Mouse (Mus musculus) lung, adult 2 months (tissue): Measurements from ENCODE around the gene Pigt. TPM values are rescaled to one million over a fixed set of nuclear protein-coding genes. Genes with fewer than 3 reads are reported as not detected.

Experiments
- DNase-seq: peaks from one replicate; pipeline ENCODE4 v3.0.0; 2022
- H3K4me1 ChIP-seq: fragments of 200-500 bp; 2 replicates; pipeline ENCODE4 v1.6.1; 2011; ENCODE audit warnings: low read length; ENCODE audit not compliant: control insufficient read depth, insufficient read depth
- H3K4me3 ChIP-seq: fragments of 200-500 bp; replicated peaks from 2 replicates; pipeline ENCODE3; 2011; ENCODE audit warnings: low read depth, mild to moderate bottlenecking, control low read depth, low read length; ENCODE audit errors: extremely low read depth
- CTCF ChIP-seq: fragments of 200-500 bp; IDR thresholded peaks from 2 replicates; pipeline ENCODE4 v1.5.1; 2011; ENCODE audit warnings: mild to moderate bottlenecking, low read length, control low read depth; ENCODE audit not compliant: insufficient read depth
- POLR2A ChIP-seq: fragments of 200-500 bp; IDR thresholded peaks from 2 replicates; pipeline ENCODE4 v1.6.1; 2011; ENCODE audit warnings: low read depth, mild to moderate bottlenecking, control low read depth, low read length, borderline replicate concordance; ENCODE audit errors: extremely low read depth
- WGBS: fragments of 180-500 bp; shearing (Covaris S2); methylation state at CpG from one replicate; pipeline ENCODE4 v1.1.7; 2018; 5-methylcytosine and 5-hydroxymethylcytosine counted together
- polyA plus RNA-seq: library from polyadenylated mRNA; depleted of rRNA; stranded (reverse); fragments of >200 nt; gene quantifications from 2 replicates; pipeline ENCODE4 v1.2.3, GENCODE M21; 2012

Gene Pigt
- polyA plus RNA-seq, 1 experiment = 104 TPM

DNA sequence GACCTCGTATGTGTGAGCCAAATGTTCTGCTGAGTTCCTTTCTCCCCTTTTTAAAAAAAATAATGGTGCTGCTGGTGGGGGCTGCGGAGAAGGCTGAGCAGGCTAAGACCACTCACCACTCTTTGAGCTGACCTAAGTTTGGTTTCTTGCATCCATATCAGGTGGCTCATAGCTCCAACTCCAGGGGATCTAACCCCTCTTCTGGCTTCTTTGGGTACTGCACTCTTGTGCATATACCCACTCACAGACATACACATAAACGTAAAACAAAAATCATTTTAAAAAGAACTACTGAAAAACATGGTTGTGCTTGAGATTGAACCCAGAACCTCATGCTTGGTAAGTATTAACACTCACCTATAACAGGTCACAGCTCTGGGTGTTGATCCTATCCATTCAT, 7.6 kb downstream of the Pigt start:
- WGBS = 96% methylated on average over 3 of the region's 3 CpGs
- Histone ChIP-seq H3K4me3 (no peak overlapping the region), H3K4me1 (no peaks in the 10 kb centered on the region)
- TF ChIP-seq POLR2A (no peak), CTCF (no peak)
- no peak for DNase-seq

DNA sequence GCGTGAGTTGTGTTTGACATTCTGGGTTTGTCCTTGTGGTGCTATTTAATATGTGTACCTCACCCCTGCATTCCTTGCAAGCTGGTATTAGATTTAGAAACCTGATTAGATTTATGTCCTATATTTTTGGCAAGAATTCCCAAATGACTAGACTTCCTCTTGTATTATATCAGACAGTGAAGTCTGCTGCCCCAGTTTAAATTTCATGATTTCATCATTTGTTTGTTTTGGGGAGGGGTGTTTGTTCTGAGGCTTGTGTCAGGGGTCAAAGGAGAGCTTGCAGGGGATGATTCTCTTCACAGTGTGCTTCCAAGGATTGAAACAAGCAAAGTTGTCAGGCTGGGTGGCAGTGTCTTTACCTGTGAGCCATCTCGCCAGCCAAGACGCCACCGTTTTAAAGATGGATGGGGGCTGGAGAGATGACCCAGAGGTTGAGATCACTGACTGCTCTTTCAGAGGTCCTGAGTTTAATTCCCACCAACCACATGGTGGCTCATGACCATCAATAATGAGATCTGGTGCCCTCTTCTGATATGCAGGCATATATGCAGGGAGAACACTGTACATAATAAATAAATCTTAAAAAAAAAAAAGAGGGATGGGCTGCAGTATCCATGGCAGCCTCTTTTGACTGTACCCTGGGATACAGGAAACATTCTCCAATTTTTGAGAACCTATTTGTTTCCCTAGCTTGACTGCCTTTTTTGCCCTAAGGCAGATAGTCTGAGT, 8.5 kb downstream of the Pigt start:
- 82% methylated on average over 4 of the region's 4 CpGs for WGBS
- no peak for DNase-seq

DNA sequence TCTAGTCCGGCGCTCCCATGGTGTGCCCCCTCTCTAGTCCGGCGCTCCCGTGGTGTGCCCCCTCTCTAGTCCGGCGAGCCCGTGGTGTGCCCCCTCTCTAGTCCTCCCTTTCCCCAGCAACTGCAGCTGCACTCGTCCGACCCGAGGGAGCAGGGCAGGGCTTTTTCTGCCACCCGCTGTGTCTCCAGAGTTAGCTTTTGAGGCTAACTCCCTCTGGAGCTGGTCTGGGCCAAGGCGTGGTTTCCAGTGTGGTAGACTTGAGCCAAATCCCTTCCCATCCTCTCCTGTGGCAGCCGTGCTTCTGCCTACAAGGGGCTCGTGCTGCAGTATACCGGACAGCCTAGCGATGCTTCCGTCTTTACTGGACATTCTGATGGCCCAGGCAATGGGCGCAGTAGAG, 10.5 kb downstream of the Pigt start:
- Histone ChIP-seq H3K4me1 (peaks cover 4% of the 10 kb centered on the region), H3K4me3 (no peak overlapping the region)
- TF ChIP-seq CTCF = no peak
- no peak for TF ChIP-seq POLR2A
- 84% methylated on average over 19 of the region's 19 CpGs for WGBS
- no peak for DNase-seq

More for the DNA sequence above, 8.5 kb downstream of the Pigt start:
- H3K4me1 ChIP-seq = peaks cover 2% of the 10 kb centered on the region; the same call in 1 of the 2 replicates
- TF ChIP-seq POLR2A (no peak), CTCF (no peak)
- H3K4me3 ChIP-seq = no peak overlapping the region

DNA sequence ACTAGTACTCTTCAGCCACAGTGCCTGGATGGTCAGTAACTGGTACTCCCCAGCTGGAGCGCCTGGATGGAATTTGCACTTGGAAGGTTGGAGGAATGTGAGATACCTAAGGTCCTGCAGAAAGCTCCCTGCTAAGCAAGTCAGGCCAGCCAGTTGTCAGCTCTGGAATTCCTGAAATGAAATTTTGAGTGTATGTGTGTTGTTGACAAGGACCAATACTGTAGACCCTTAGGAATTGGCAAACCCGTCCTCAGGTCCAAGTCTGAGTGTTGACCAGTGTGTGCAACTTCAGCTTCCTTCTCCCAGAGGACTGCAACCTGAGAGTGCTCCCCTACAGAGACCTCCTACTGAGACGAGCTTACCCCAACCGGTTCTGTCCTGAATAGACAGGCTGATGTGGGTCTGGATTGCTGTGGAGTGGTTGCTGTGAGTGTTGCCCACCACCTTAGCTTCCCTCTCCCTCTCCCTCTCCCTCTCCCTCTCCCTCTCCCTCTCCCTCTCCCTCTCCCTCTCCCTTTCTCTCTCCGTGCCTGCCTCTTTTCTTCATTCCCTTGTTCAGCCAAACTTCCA, 13.4 kb downstream of the Pigt start:
- peak; percentile 40 for DNase-seq
- H3K4me1 ChIP-seq = peaks cover 4% of the 10 kb centered on the region
- WGBS = 51% methylated on average over 4 of the region's 5 CpGs
- no peak overlapping the region for H3K4me3 ChIP-seq
- TF ChIP-seq POLR2A (no peak), CTCF (no peak)

DNA sequence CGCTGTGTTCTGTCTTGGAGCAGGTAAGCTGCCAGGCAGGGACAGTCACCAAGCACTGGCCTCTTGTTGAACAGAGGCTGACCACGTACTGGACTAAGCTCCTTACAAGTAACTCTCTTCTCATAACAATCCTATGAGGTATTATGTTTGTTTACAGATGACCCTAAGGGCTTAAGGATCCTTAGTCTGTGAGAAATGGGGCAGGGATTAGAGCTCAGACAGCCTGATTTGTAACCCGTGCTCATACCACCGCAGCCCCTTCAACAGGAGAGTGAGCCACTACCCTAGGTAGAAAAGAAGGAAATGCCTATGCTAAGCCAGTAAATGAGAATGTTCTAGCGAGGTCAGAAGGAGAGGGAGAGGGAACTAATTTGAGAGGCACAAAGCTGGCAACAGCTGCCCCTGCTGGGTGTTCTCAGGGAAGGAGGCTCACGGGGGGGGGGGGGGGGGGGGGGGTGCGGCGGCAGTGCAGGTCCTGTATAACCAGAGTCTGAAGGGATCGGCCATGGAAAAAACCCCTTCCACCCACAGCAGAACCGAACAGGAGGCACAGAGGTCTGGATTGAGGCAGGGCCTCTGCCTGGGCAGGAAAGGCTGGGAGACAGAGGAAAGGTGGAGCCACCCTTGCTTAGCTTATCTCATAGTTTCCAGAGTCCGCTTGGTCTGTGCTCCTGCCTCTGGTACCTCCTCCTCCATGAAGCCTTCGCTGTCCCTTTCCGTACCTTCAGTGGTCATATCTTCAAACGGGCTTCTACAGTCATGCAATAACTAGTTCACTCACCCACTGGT, 15.0 kb downstream of the Pigt start:
- Histone ChIP-seq H3K4me3 (no peak overlapping the region), H3K4me1 (peaks cover 4% of the 10 kb centered on the region)
- peak; percentile 32 for DNase-seq
- no peak for TF ChIP-seq CTCF
- peak; percentile 33; the same call in 1 of the 2 replicates for TF ChIP-seq POLR2A
- WGBS = 35% methylated on average over 13 of the region's 14 CpGs

DNA sequence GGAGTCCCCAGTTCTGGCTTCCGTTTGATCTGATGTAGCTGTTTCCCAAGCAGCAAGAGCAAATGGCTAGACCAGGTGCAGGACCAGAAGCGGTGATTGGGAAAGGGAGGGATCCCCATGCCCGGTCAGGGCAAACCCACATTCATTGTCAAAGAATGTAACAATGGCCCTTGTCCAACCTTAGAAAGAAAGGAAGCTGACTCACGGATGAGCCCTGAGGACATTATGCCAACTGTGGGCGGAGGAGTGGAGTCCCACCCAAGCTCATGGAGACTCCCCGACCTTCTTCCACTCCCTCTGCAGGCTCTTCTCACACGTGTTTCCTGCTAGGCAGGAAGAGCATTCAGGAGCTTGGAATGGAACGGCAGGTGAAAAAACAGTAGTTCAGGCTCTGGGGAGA, 16.1 kb downstream of the Pigt start:
- peak; percentile 31 for DNase-seq
- Histone ChIP-seq H3K4me3 (no peak overlapping the region), H3K4me1 (peaks cover 4% of the 10 kb centered on the region)
- TF ChIP-seq CTCF (no peak), POLR2A (peak; percentile 15; the same call in 1 of the 2 replicates)
- 47% methylated on average over 8 of the region's 8 CpGs for WGBS

DNA sequence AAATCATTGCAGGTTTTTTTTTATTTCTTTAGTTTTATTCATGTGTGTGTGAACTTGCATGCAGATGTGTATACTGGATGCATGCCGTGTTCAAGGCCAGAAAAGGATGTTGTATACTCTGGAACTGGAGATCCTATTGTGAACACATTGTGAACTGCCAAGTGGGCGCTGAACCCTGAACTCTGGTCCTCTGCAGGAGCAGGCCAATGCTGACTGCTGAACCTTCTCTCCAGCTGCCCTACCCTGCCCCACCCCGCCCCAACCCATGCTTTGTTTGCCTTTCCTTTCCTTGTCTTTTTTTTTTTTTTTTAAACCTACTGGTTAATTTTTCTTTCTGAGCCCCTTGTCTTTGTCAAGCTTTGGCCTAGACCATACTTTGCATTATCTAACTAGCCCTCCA, 17.6 kb downstream of the Pigt start:
- H3K4me3 ChIP-seq = no peak overlapping the region
- no peak for DNase-seq
- TF ChIP-seq POLR2A = no peak
- TF ChIP-seq CTCF = no peak
- peaks cover 4% of the 10 kb centered on the region for H3K4me1 ChIP-seq
- 63% methylated on average over 3 of the region's 3 CpGs for WGBS

DNA sequence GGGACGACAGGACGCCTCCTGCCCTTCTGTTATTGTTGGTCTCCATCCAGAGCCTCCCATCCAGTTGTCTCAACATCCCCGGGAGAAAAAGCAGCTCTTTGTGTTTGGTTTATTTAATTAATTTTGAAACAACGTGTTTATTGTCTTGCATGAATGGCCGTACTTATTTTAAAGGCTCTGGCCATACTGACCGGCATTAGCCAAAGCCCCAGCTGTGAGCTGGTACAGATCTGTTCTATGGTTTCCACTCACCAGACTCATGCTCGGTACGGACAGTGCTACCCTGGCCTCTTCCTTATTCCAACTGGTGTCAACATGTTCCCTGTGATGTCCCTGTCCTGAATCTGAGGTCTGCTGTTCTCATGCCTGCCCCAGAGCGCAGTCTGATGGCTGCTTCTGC, 18.6 kb downstream of the Pigt start:
- H3K4me3 ChIP-seq = no peak overlapping the region
- no peak for TF ChIP-seq POLR2A
- no peak for TF ChIP-seq CTCF
- no peak for DNase-seq
- 69% methylated on average over 9 of the region's 9 CpGs for WGBS
- peaks cover 2% of the 10 kb centered on the region for H3K4me1 ChIP-seq

DNA sequence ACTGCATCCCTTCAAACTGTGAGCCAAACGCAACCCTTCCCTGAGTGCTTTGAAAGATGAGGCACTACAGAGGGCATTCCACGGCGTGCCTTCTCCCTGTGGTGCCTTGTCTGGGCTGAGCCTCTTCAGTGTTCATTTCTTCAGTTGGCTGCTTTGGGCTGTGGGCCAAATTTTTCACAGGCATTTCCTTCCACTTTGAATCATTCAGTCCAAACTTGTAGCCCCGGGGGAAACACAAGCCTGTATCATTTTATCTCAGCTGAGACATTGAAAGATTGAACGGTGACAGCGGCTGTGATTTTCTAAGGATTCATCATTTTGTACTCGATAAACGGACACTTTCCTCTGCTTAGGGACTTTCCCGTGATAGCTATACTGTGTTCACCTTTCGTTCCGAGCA, 19.3 kb downstream of the Pigt start:
- no peak for DNase-seq
- 65% methylated on average over 11 of the region's 11 CpGs for WGBS
- Histone ChIP-seq H3K4me3 (no peak overlapping the region), H3K4me1 (peaks cover 2% of the 10 kb centered on the region)
- no peak for TF ChIP-seq CTCF
- TF ChIP-seq POLR2A = no peak
